Mouse (Mus musculus) liver, embryonic 14.5 days (tissue): ENCODE data around the gene Stoml2.

Experiments used
- CTCF ChIP-seq: IDR thresholded peaks from 2 replicates; pipeline ENCODE4 v1.5.1; 2016; ENCODE audit warnings: antibody characterized with exemption, low read depth, control low read depth
- EP300 ChIP-seq: IDR thresholded peaks from 2 replicates; pipeline ENCODE4 v1.6.1; 2016; ENCODE audit warnings: antibody characterized with exemption, low read depth

DNA sequence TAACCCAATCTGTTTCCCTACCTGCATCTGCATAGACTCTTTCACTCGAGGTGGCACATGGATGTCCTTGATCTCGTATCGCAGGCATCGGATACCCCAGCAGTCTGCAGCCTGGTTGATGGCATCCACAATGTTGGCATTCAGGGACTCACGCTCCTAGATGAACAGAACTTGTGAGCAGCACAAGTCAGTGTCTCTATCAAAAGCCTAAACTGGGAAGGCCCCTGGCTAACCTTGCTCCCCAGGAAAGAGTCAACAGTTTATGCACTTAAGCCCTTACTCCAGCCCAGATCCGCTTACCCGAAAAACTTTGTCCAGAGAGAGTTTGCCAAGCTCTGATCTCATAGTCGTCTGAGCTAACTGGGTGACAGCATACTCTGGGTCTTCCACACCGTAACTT lies 1.8 kb downstream of the Stoml2 start:
- TF ChIP-seq CTCF (no peak), EP300 (no peak)
